Mouse (Mus musculus) intestine, embryonic 16.5 days (tissue): ENCODE measurements around the gene Hist3h2a. TPM values are rescaled to one million over a fixed set of nuclear protein-coding genes. Genes with fewer than 3 reads are reported as not detected.

ENCODE experiments used
- ATAC-seq: fragments of 200-750 bp; cut with Nextera tagmentation; 2 replicates; pipeline ENCODE4 v1.8.0; 2017; ENCODE audit warnings: moderate TSS enrichment, moderate library complexity
- H3K27ac ChIP-seq: fragments of 300-500 bp; sonication (generic); 2 replicates; pipeline ENCODE4 v1.5.1; 2014; ENCODE audit warnings: mild to moderate bottlenecking, low read length
- H3K27me3 ChIP-seq: fragments of 300-500 bp; sonication (generic); replicated peaks from 2 replicates; pipeline ENCODE4 v1.6.1; 2014; ENCODE audit warnings: low read length, control low read depth, mixed read lengths; ENCODE audit not compliant: control insufficient read depth, insufficient read depth
- H3K36me3 ChIP-seq: fragments of 300-500 bp; sonication (generic); 2 replicates; pipeline ENCODE4 v1.6.1; 2014; ENCODE audit warnings: low read length, control low read depth; ENCODE audit not compliant: control insufficient read depth, insufficient read depth
- H3K4me1 ChIP-seq: fragments of 300-500 bp; sonication (generic); 2 replicates; pipeline ENCODE4 v1.6.1; 2014; ENCODE audit warnings: low read length, control low read depth, mixed read lengths; ENCODE audit not compliant: control insufficient read depth, insufficient read depth
- H3K4me2 ChIP-seq: fragments of 300-500 bp; sonication (generic); 2 replicates; pipeline ENCODE4 v1.6.1; 2014; ENCODE audit warnings: low read depth, low read length, control low read depth
- H3K4me3 ChIP-seq: fragments of 300-500 bp; sonication (generic); 2 replicates; pipeline ENCODE4 v1.5.1; 2014; ENCODE audit warnings: mild to moderate bottlenecking, low read length
- H3K9ac ChIP-seq: fragments of 300-500 bp; sonication (generic); 2 replicates; pipeline ENCODE4 v1.6.1; 2014; ENCODE audit warnings: low read depth, low read length
- H3K9me3 ChIP-seq: fragments of 300-500 bp; sonication (generic); 2 replicates; pipeline ENCODE4 v1.6.1; 2016; ENCODE audit warnings: low read length, control low read depth; ENCODE audit not compliant: control insufficient read depth
- WGBS: fragments of 180-500 bp; shearing (Covaris S2); extraction: QIAGEN DNeasy Blood & Tissue Kit; methylation state at CpG from one replicate; pipeline ENCODE4 v1.1.7; 2014; 5-methylcytosine and 5-hydroxymethylcytosine counted together
- polyA plus RNA-seq: library from polyadenylated mRNA; unstranded; fragments of >200 nt; fragmentation: Nextera tagmentation; extraction: Ambion mirVana; gene quantifications from 2 replicates; pipeline ENCODE4 v1.2.1, GENCODE M21; 2015

The Hist3h2a gene
- polyA plus RNA-seq, 1 experiment from 2014 or later, result 31.6 TPM

GRCm38 (mm10) chr11:58963543-58963942 lies 9.1 kb downstream of the Hist3h2a start:
- no peaks in the 10 kb centered on the region for H3K36me3 ChIP-seq
- H3K27me3 ChIP-seq, result peaks cover 2% of the 10 kb centered on the region; the same call in 1 of the 2 replicates
- WGBS, result 32% methylated on average over 17 of the region's 17 CpGs
- H3K4me3 ChIP-seq, result no peak overlapping the region
- H3K4me1 ChIP-seq, result peaks cover 17% of the 10 kb centered on the region
- no peak overlapping the region for H3K4me2 ChIP-seq
- ATAC-seq, result no peak
- H3K9me3 ChIP-seq, result peaks cover 5% of the 10 kb centered on the region; the same call in 1 of the 2 replicates
- no peak overlapping the region for H3K27ac ChIP-seq
- no peak overlapping the region for H3K9ac ChIP-seq

- 85% methylated on average over 7 of the region's 7 CpGs for WGBS
Measured at GRCm38 (mm10) chr11:58964216-58964615, 9.7 kb downstream of the Hist3h2a start.

GRCm38 (mm10) chr11:58965001-58965760 lies 10.7 kb downstream of the Hist3h2a start:
- H3K36me3 ChIP-seq, result no peaks in the 10 kb centered on the region
- 46% methylated on average over 12 of the region's 12 CpGs for whole genome bisulfite sequencing
- H3K4me2 ChIP-seq, result peak overlapping the region; percentile 16; the same call in 1 of the 2 replicates
- peaks cover 17% of the 10 kb centered on the region for H3K4me1 ChIP-seq
- peaks cover 5% of the 10 kb centered on the region; the same call in 1 of the 2 replicates for H3K9me3 ChIP-seq
- peak; percentile 41 for ATAC-seq
- no peak overlapping the region for H3K27ac ChIP-seq
- H3K9ac ChIP-seq, result peak overlapping the region; percentile 29; the same call in 1 of the 2 replicates
- H3K27me3 ChIP-seq, result peaks cover 2% of the 10 kb centered on the region; the same call in 1 of the 2 replicates
- H3K4me3 ChIP-seq, result no peak overlapping the region

More at GRCm38 (mm10) chr11:58964216-58964615, 9.7 kb downstream of the Hist3h2a start:
- Histone ChIP-seq H3K4me1 (peaks cover 21% of the 10 kb centered on the region), H3K4me2 (no peak overlapping the region), H3K36me3 (no peaks in the 10 kb centered on the region), H3K4me3 (no peak overlapping the region), H3K27me3 (peaks cover 2% of the 10 kb centered on the region; the same call in 1 of the 2 replicates), H3K9me3 (peaks cover 5% of the 10 kb centered on the region; the same call in 1 of the 2 replicates), H3K9ac (no peak overlapping the region), H3K27ac (no peak overlapping the region)
- no peak for ATAC-seq

- Histone ChIP-seq H3K27me3 (no peaks in the 10 kb centered on the region; the same call in 1 of the 2 replicates), H3K9me3 (no peaks in the 10 kb centered on the region), H3K9ac (no peak overlapping the region), H3K36me3 (no peaks in the 10 kb centered on the region), H3K27ac (no peak overlapping the region), H3K4me2 (no peak overlapping the region), H3K4me1 (peaks cover 17% of the 10 kb centered on the region), H3K4me3 (no peak overlapping the region)
- 98% methylated on average over 1 of the region's 1 CpGs for WGBS
- ATAC-seq, result no peak
Measured at GRCm38 (mm10) chr11:58967346-58967745, 12.9 kb downstream of the Hist3h2a start.

- WGBS, result 74% methylated on average over 7 of the region's 7 CpGs
- Histone ChIP-seq H3K9ac (no peak overlapping the region), H3K9me3 (no peaks in the 10 kb centered on the region), H3K4me2 (no peak overlapping the region), H3K27ac (no peak overlapping the region), H3K36me3 (no peaks in the 10 kb centered on the region), H3K4me1 (peaks cover 17% of the 10 kb centered on the region), H3K4me3 (no peak overlapping the region), H3K27me3 (no peaks in the 10 kb centered on the region)
- no peak for ATAC-seq
Measured at GRCm38 (mm10) chr11:58968551-58968950, 14.1 kb downstream of the Hist3h2a start.

- WGBS, result 72% methylated on average over 8 of the region's 8 CpGs
- H3K9ac ChIP-seq, result no peak overlapping the region
- no peaks in the 10 kb centered on the region for H3K9me3 ChIP-seq
- no peak overlapping the region for H3K4me3 ChIP-seq
- peaks cover 15% of the 10 kb centered on the region for H3K4me1 ChIP-seq
- ATAC-seq, result no peak
- H3K4me2 ChIP-seq, result no peak overlapping the region
- no peak overlapping the region for H3K27ac ChIP-seq
- no peaks in the 10 kb centered on the region for H3K27me3 ChIP-seq
- no peaks in the 10 kb centered on the region for H3K36me3 ChIP-seq
Measured at GRCm38 (mm10) chr11:58969027-58969426, 14.5 kb downstream of the Hist3h2a start.

- Histone ChIP-seq H3K27ac (no peak overlapping the region), H3K4me3 (no peak overlapping the region), H3K27me3 (no peaks in the 10 kb centered on the region), H3K4me2 (no peak overlapping the region), H3K9me3 (no peaks in the 10 kb centered on the region), H3K36me3 (no peaks in the 10 kb centered on the region), H3K9ac (no peak overlapping the region), H3K4me1 (peaks cover 15% of the 10 kb centered on the region)
- peak; percentile 83 for ATAC-seq
- WGBS, result 48% methylated on average over 6 of the region's 6 CpGs
Measured at GRCm38 (mm10) chr11:58969659-58970058, 15.2 kb downstream of the Hist3h2a start.

- H3K27ac ChIP-seq, result no peak overlapping the region
- WGBS, result 90% methylated on average over 21 of the region's 21 CpGs
- H3K4me1 ChIP-seq, result peaks cover 7% of the 10 kb centered on the region
- no peak overlapping the region for H3K4me2 ChIP-seq
- no peak for ATAC-seq
- no peaks in the 10 kb centered on the region for H3K27me3 ChIP-seq
- no peak overlapping the region for H3K9ac ChIP-seq
- H3K36me3 ChIP-seq, result no peaks in the 10 kb centered on the region
- no peak overlapping the region for H3K4me3 ChIP-seq
- no peaks in the 10 kb centered on the region for H3K9me3 ChIP-seq
Measured at GRCm38 (mm10) chr11:58970831-58971530, 16.5 kb downstream of the Hist3h2a start.

GRCm38 (mm10) chr11:58971796-58972195 lies 17.3 kb downstream of the Hist3h2a start:
- H3K36me3 ChIP-seq, result no peaks in the 10 kb centered on the region
- H3K27ac ChIP-seq, result no peak overlapping the region
- H3K4me3 ChIP-seq, result no peak overlapping the region
- no peaks in the 10 kb centered on the region for H3K27me3 ChIP-seq
- H3K4me2 ChIP-seq, result no peak overlapping the region
- no peaks in the 10 kb centered on the region for H3K9me3 ChIP-seq
- 91% methylated on average over 3 of the region's 3 CpGs for WGBS
- H3K4me1 ChIP-seq, result peaks cover 7% of the 10 kb centered on the region
- no peak overlapping the region for H3K9ac ChIP-seq
- ATAC-seq, result no peak
